Mouse (Mus musculus) kidney, embryonic 15.5 days (tissue): ENCODE results near the gene Ppp1r15a. TPM values are rescaled to one million over a fixed set of nuclear protein-coding genes. Genes with fewer than 3 reads are reported as not detected.

Experiments used
- ATAC-seq: fragments of 200-750 bp; cut with Nextera tagmentation; replicated peaks from 2 replicates; pipeline ENCODE4 v1.8.0; 2017; ENCODE audit warnings: moderate TSS enrichment; ENCODE audit not compliant: low FRiP score
- H3K27ac ChIP-seq: fragments of 300-500 bp; sonication (generic); 2 replicates; pipeline ENCODE4 v1.5.1; 2015; ENCODE audit warnings: mild to moderate bottlenecking, inconsistent platforms
- H3K27me3 ChIP-seq: fragments of 300-500 bp; sonication (generic); 2 replicates; pipeline ENCODE4 v1.6.1; 2015; ENCODE audit warnings: inconsistent platforms
- H3K36me3 ChIP-seq: fragments of 300-500 bp; sonication (generic); 2 replicates; pipeline ENCODE4 v1.6.1; 2015; ENCODE audit warnings: inconsistent platforms
- H3K4me1 ChIP-seq: fragments of 300-500 bp; sonication (generic); 2 replicates; pipeline ENCODE4 v1.6.1; 2015; ENCODE audit warnings: inconsistent platforms
- H3K4me2 ChIP-seq: fragments of 300-500 bp; sonication (generic); 2 replicates; pipeline ENCODE4 v1.6.1; 2015; ENCODE audit warnings: moderate library complexity, mild to moderate bottlenecking, inconsistent platforms
- H3K4me3 ChIP-seq: fragments of 300-500 bp; sonication (generic); replicated peaks from 2 replicates; pipeline ENCODE4 v1.5.1; 2015; ENCODE audit warnings: mild to moderate bottlenecking, inconsistent platforms
- H3K9ac ChIP-seq: fragments of 300-500 bp; sonication (generic); 2 replicates; pipeline ENCODE4 v1.6.1; 2015; ENCODE audit warnings: mild to moderate bottlenecking, inconsistent platforms
- H3K9me3 ChIP-seq: fragments of 300-500 bp; sonication (generic); replicated peaks from 2 replicates; pipeline ENCODE4 v1.6.1; 2016; ENCODE audit warnings: inconsistent platforms
- WGBS: fragments of 180-500 bp; shearing (Covaris S2); methylation state at CpG from one replicate; pipeline ENCODE4 v1.1.7; 2015; ENCODE audit warnings: mixed read lengths; 5-methylcytosine and 5-hydroxymethylcytosine counted together
- polyA plus RNA-seq: library from polyadenylated mRNA; unstranded; fragments of >200 nt; fragmentation: Nextera tagmentation; extraction: Ambion mirVana; gene quantifications from 2 replicates; pipeline ENCODE4 v1.2.1, GENCODE M21; 2015

Gene Ppp1r15a
- polyA plus RNA-seq, 1 experiment from 2014 or later, result 24.7 TPM

GRCm38 (mm10) chr7:45561624-45562520, 35.8 kb upstream of the Ppp1r15a start:
- peak overlapping the region; percentile 32; the same call in 1 of the 2 replicates for H3K27ac ChIP-seq
- no peaks in the 10 kb centered on the region for H3K9me3 ChIP-seq
- peak overlapping the region; percentile 40 for H3K4me2 ChIP-seq
- H3K27me3 ChIP-seq, result no peaks in the 10 kb centered on the region
- H3K36me3 ChIP-seq, result no peaks in the 10 kb centered on the region
- 27% methylated on average over 12 of the region's 12 CpGs for WGBS
- H3K9ac ChIP-seq, result no peak overlapping the region
- peaks cover 32% of the 10 kb centered on the region for H3K4me1 ChIP-seq
- 0 out of 2 replicates have a peak overlapping the region, but pooled peaks have one; percentile 2 for H3K4me3 ChIP-seq
- ATAC-seq, result peak; percentile 77

GRCm38 (mm10) chr7:45560843-45561623, 35.0 kb upstream of the Ppp1r15a start:
- Histone ChIP-seq H3K36me3 (no peaks in the 10 kb centered on the region), H3K4me2 (peak overlapping the region; percentile 40), H3K27me3 (no peaks in the 10 kb centered on the region), H3K9me3 (no peaks in the 10 kb centered on the region), H3K4me1 (peaks cover 32% of the 10 kb centered on the region), H3K9ac (no peak overlapping the region), H3K27ac (peak overlapping the region; percentile 32; the same call in 1 of the 2 replicates), H3K4me3 (0 out of 2 replicates have a peak overlapping the region, but pooled peaks have one; percentile 2)
- peak; percentile 50; the same call in 1 of the 2 replicates for ATAC-seq
- WGBS, result 19% methylated on average over 17 of the region's 17 CpGs

- ATAC-seq, result no peak
- Histone ChIP-seq H3K4me3 (no peak overlapping the region), H3K4me2 (no peak overlapping the region), H3K36me3 (no peaks in the 10 kb centered on the region), H3K9ac (no peak overlapping the region), H3K4me1 (peaks cover 33% of the 10 kb centered on the region), H3K27me3 (no peaks in the 10 kb centered on the region), H3K9me3 (no peaks in the 10 kb centered on the region), H3K27ac (no peak overlapping the region)
- WGBS, result 77% methylated on average over 7 of the region's 7 CpGs
Observed at GRCm38 (mm10) chr7:45560241-45560640, 34.2 kb upstream of the Ppp1r15a start.

- H3K4me1 ChIP-seq, result peaks cover 41% of the 10 kb centered on the region
- H3K36me3 ChIP-seq, result no peaks in the 10 kb centered on the region
- no peak overlapping the region for H3K9ac ChIP-seq
- no peak for ATAC-seq
- H3K27ac ChIP-seq, result no peak overlapping the region
- H3K4me2 ChIP-seq, result no peak overlapping the region
- 60% methylated on average over 5 of the region's 6 CpGs for WGBS
- no peaks in the 10 kb centered on the region for H3K27me3 ChIP-seq
- no peaks in the 10 kb centered on the region for H3K9me3 ChIP-seq
- no peak overlapping the region for H3K4me3 ChIP-seq
Observed at GRCm38 (mm10) chr7:45558907-45559306, 32.8 kb upstream of the Ppp1r15a start.

- H3K4me1 ChIP-seq, result peaks cover 35% of the 10 kb centered on the region
- no peaks in the 10 kb centered on the region for H3K9me3 ChIP-seq
- 0 out of 2 replicates have a peak overlapping the region, but pooled peaks have one; percentile 4 for H3K27ac ChIP-seq
- WGBS, result 21% methylated on average over 8 of the region's 8 CpGs
- no peaks in the 10 kb centered on the region for H3K36me3 ChIP-seq
- H3K9ac ChIP-seq, result no peak overlapping the region
- peak overlapping the region; percentile 10 for H3K4me2 ChIP-seq
- no peaks in the 10 kb centered on the region for H3K27me3 ChIP-seq
- ATAC-seq, result no peak
- H3K4me3 ChIP-seq, result no peak overlapping the region
Observed at GRCm38 (mm10) chr7:45555787-45556186, 29.7 kb upstream of the Ppp1r15a start.

- peak within 1 kb of the TSS; percentile 6; the same call in 1 of the 2 replicates for H3K4me3 ChIP-seq
- H3K4me2 ChIP-seq, result peak within 1 kb of the TSS; percentile 39
- H3K4me1 ChIP-seq, result peaks cover 35% of the 10 kb centered on the region
- 7% methylated on average over 8 of the region's 8 CpGs for WGBS
- H3K9ac ChIP-seq, result no peak within 1 kb of the TSS
- ATAC-seq, result peak; percentile 61
- H3K36me3 ChIP-seq, result no peaks in the 10 kb centered on the region
- H3K9me3 ChIP-seq, result no peaks in the 10 kb centered on the region
- no peaks in the 10 kb centered on the region for H3K27me3 ChIP-seq
- peak within 1 kb of the TSS; percentile 73 for H3K27ac ChIP-seq
Observed at GRCm38 (mm10) chr7:45554744-45555143, 28.7 kb upstream of the Ppp1r15a start, which contains the start of gene Hsd17b14. TSS of gene Hsd17b14 (plus strand) at chr7:45554893.

DNA sequence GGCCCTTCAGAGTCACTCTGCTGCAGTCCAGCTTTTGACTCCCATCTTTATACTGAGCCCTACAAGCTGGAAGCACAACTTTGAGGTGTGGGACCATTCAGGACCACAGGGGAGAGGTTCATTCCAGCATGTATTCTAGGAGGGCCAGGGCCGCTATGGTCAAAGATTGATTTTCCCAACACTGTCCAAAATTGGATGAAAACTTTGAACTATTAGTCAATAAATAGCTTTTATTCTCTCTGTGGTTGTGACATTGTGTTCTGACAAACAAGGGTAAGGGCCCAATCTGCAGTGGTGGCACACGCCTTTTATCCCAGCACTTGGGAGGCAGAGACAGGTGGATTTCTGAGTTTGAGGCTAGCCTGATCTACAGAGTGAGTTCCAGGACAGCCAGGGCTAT, 27.9 kb upstream of the Ppp1r15a start:
- no peaks in the 10 kb centered on the region for H3K9me3 ChIP-seq
- H3K27me3 ChIP-seq, result no peaks in the 10 kb centered on the region
- no peak overlapping the region for H3K4me2 ChIP-seq
- H3K36me3 ChIP-seq, result no peaks in the 10 kb centered on the region
- H3K9ac ChIP-seq, result no peak overlapping the region
- no peak overlapping the region for H3K4me3 ChIP-seq
- peak overlapping the region; percentile 73 for H3K27ac ChIP-seq
- 0 out of 2 replicates have a peak, but pooled peaks have one; percentile 4 for ATAC-seq
- WGBS, result 94% methylated on average over 2 of the region's 2 CpGs
- H3K4me1 ChIP-seq, result peaks cover 34% of the 10 kb centered on the region

DNA sequence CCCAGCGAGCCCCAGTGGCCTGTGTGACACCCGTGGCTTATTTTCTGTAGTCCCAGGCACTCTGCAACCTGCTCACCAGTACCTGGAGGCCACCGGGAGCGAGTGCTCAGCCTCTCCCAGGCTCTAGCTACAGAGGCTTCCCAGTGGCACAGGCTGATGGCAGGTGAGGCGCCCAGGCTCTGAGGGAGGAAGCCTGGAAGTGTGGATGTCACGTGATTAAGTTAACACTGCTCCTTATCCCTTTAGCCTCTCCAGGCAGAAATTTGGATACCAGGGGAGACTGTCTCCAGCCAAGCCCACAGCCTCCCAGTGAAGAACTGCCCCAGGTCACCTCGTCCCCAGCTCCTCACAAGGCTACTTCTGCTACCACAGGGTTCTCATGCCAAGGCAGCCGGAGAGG, 27.5 kb upstream of the Ppp1r15a start:
- Histone ChIP-seq H3K4me2 (no peak overlapping the region), H3K4me3 (no peak overlapping the region), H3K9ac (no peak overlapping the region), H3K27ac (peak overlapping the region; percentile 73), H3K9me3 (no peaks in the 10 kb centered on the region), H3K4me1 (peaks cover 29% of the 10 kb centered on the region), H3K36me3 (no peaks in the 10 kb centered on the region), H3K27me3 (no peaks in the 10 kb centered on the region)
- 0 out of 2 replicates have a peak, but pooled peaks have one; percentile 3 for ATAC-seq
- WGBS, result 74% methylated on average over 8 of the region's 8 CpGs

DNA sequence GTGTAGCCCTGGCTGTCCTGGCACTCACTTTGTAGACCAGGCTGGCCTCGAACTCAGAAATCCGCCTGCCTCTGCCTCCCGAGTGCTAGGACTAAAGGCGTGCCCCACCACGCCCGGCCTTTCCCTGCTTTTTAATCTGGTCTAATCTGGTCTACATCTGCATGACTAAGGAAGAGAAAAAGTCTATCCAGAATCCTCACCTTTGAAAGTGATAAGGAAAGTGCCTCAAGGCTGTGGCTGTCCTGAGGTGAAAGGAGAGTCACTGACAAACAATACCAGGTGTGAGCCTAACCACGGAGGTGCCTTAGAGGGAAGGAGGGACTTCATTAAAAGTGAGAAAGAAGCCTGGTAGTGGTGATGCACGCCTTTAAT, 25.4 kb upstream of the Ppp1r15a start:
- 78% methylated on average over 8 of the region's 8 CpGs for WGBS
- Histone ChIP-seq H3K27ac (no peak overlapping the region), H3K9ac (no peak overlapping the region), H3K27me3 (no peaks in the 10 kb centered on the region), H3K4me1 (peaks cover 29% of the 10 kb centered on the region), H3K4me3 (no peak overlapping the region), H3K9me3 (no peaks in the 10 kb centered on the region), H3K4me2 (no peak overlapping the region), H3K36me3 (no peaks in the 10 kb centered on the region)
- no peak for ATAC-seq

- peaks cover 24% of the 10 kb centered on the region for H3K4me1 ChIP-seq
- no peaks in the 10 kb centered on the region for H3K36me3 ChIP-seq
- no peak for ATAC-seq
- H3K9me3 ChIP-seq, result no peaks in the 10 kb centered on the region
- H3K27ac ChIP-seq, result no peak overlapping the region
- no peak overlapping the region for H3K4me3 ChIP-seq
- H3K9ac ChIP-seq, result no peak overlapping the region
- WGBS, result 73% methylated on average over 11 of the region's 11 CpGs
- H3K4me2 ChIP-seq, result no peak overlapping the region
- no peaks in the 10 kb centered on the region for H3K27me3 ChIP-seq
Observed at GRCm38 (mm10) chr7:45550821-45551511, 24.9 kb upstream of the Ppp1r15a start.

DNA sequence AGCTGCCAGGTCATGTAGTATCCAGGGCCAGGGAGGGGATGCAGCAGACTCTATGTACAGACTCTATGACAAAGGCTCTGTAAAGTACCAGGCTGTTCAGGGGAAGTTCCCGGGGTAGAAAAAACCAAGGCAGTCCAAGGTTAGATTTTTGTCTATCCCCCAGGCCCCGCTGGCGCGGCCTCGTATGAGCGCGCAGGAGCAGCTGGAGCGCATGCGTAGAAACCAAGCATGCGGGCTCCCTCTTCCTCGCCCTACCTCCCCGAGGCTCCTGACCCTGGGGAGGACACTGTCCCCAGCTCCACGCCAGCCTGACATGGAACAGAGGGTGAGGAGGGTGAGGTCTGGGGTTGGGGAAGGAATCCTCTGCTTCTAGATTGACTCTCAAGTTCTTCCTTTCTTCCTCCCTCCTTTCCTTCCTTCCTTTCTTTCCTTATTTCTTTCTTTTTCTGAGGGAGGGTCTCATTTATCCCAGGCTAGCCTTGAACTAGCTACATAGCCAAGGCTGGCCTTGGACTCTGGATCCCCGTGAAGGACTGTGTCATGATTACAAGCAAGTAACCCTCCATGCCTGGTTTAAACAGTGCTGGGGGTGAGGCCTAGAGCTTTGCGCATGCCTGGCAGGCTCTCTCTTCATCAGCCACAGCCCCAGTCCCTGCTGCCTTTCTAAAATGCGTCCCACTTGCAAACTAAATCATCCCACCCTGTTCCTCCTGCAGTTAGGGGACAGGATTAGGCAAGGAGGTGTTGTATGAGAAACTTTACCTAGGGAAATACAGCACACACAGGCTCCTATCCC, 23.8 kb upstream of the Ppp1r15a start:
- WGBS, result 89% methylated on average over 16 of the region's 16 CpGs

More for the DNA sequence above, 23.8 kb upstream of the Ppp1r15a start:
- no peak overlapping the region for H3K27ac ChIP-seq
- H3K4me2 ChIP-seq, result no peak overlapping the region
- no peaks in the 10 kb centered on the region for H3K27me3 ChIP-seq
- no peak overlapping the region for H3K4me3 ChIP-seq
- no peak for ATAC-seq
- H3K9me3 ChIP-seq, result no peaks in the 10 kb centered on the region
- no peak overlapping the region for H3K9ac ChIP-seq
- H3K36me3 ChIP-seq, result no peaks in the 10 kb centered on the region
- H3K4me1 ChIP-seq, result peaks cover 20% of the 10 kb centered on the region
